Mouse (Mus musculus): Measurements from ENCODE around the gene Slc44a2.

DNA sequence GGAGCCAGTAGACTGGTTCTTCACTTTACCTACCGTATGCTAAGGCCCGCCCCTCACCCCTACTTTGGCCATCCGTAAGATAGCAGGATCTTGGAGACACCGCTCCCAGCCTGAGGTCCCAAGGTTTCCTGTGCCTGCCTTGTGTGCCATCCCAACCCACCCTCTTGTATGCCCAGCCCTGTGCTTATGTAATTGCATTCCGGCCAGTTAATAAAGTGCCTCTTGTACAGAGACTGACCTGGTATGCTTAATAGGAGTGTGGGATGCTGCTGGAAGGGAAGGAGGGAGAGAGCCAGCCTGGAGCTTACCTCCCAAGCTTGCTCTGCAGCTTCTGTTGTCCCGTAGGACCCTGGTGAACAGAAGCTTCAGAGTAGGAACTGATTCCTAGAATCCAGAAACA, 34.3 kb downstream of the Slc44a2 start:
- no peak for TF ChIP-seq POLR2A (IDR thresholded peaks at IDR 0.05; ENCODE audit: insufficient read length, low read depth)
- no peak for TF ChIP-seq TCF12 (IDR thresholded peaks at IDR 0.05; ENCODE audit: insufficient read depth, poor library complexity, severe bottlenecking)
- peak; percentile 26 for TF ChIP-seq POLR2AphosphoS2 (IDR thresholded peaks at IDR 0.05; ENCODE audit: insufficient read length, low read depth)
- TF ChIP-seq E2F4 (IDR thresholded peaks at IDR 0.05; ENCODE audit: insufficient read depth) = no peak
- no peak for TF ChIP-seq SRF (IDR thresholded peaks at IDR 0.05; ENCODE audit: control insufficient read depth, insufficient read length, low read depth)
- no peak for TF ChIP-seq USF1 (IDR thresholded peaks at IDR 0.05; ENCODE audit: low read depth)
- no peak for TF ChIP-seq TCF3 (IDR thresholded peaks at IDR 0.05; ENCODE audit: insufficient read length, low read depth)
- no peak for TF ChIP-seq CEBPB (IDR thresholded peaks at IDR 0.05; ENCODE audit: insufficient read depth, poor library complexity, severe bottlenecking)
- TF ChIP-seq REST (IDR thresholded peaks at IDR 0.05; ENCODE audit: insufficient read depth, insufficient read length) = no peak
- no peak for TF ChIP-seq MYOD1 (IDR thresholded peaks at IDR 0.05; ENCODE audit: control insufficient read depth in 1 of 3, insufficient read length in 2 of 3, low read depth in 2 of 3)
- no peak for TF ChIP-seq MYOG (IDR thresholded peaks at IDR 0.05; ENCODE audit: control insufficient read depth in 1 of 3, insufficient read depth in 1 of 3, insufficient read length in 2 of 3, low read depth in 2 of 3)

All from myocyte (in vitro differentiated cells).